Mouse (Mus musculus) spleen, adult 2 months (tissue): ENCODE results near the gene 6430628N08Rik.

Experiments
- CTCF ChIP-seq: fragments of 200-500 bp; IDR thresholded peaks from 2 replicates; pipeline ENCODE4 v1.5.1; 2011; ENCODE audit warnings: mild to moderate bottlenecking, inconsistent platforms; ENCODE audit not compliant: insufficient read depth, insufficient read length, insufficient replicate concordance; ENCODE audit errors: extremely low read depth
- POLR2A ChIP-seq: fragments of 200-500 bp; IDR thresholded peaks from 2 replicates; pipeline ENCODE4 v1.6.1; 2011; ENCODE audit warnings: low read depth, low read length, inconsistent platforms

- TF ChIP-seq CTCF (no peak), POLR2A (no peak)
Observed at GRCm38 (mm10) chr4:115931556-115932088, 41.2 kb downstream of the 6430628N08Rik start.
